Mouse (Mus musculus) ES-E14 (cell line): Measurements from ENCODE around the gene Vamp3. TPM values are rescaled to one million over a fixed set of nuclear protein-coding genes. Genes with fewer than 3 reads are reported as not detected.

Experiments
- DNase-seq: peaks from one replicate; pipeline ENCODE4 v3.0.0-alpha.2; 2013; ENCODE audit warnings: low read depth, low spot score
- H3K27ac ChIP-seq: 2 replicates; pipeline ENCODE4 v1.5.1; 2012; ENCODE audit warnings: low read depth, mild to moderate bottlenecking, low read length, moderate library complexity, mixed read lengths; ENCODE audit not compliant: poor library complexity, insufficient read depth, severe bottlenecking
- H3K36me3 ChIP-seq: 2 replicates; pipeline ENCODE4 v1.6.1; 2012; ENCODE audit warnings: mild to moderate bottlenecking, low read length, moderate library complexity, mixed read lengths; ENCODE audit not compliant: control insufficient read depth, poor library complexity, insufficient read depth, severe bottlenecking
- H3K4me1 ChIP-seq, 2 experiments: fragments of 150-350 bp in 1 of 2; sonication (generic) in 1 of 2; 2 replicates each; pipeline ENCODE4 v1.6.1; 2012; ENCODE audit warnings: low read length in 2 of 2, mild to moderate bottlenecking in 1 of 2, mixed read lengths in 1 of 2; ENCODE audit not compliant: control insufficient read depth in 2 of 2, insufficient read depth in 2 of 2, poor library complexity in 1 of 2
- H3K4me3 ChIP-seq, 2 experiments: fragments of 150-350 bp in 1 of 2; sonication (generic) in 1 of 2; 2 replicates each; pipeline ENCODE4 v1.5.1; 2012; ENCODE audit warnings: low read length in 2 of 2, low read depth in 1 of 2, mild to moderate bottlenecking in 1 of 2, mixed read lengths in 1 of 2; ENCODE audit not compliant: insufficient read depth in 1 of 2, poor library complexity in 1 of 2, severe bottlenecking in 1 of 2
- H3K9ac ChIP-seq: 2 replicates; pipeline ENCODE4 v1.6.1; 2012; ENCODE audit warnings: low read depth, mild to moderate bottlenecking, low read length, mixed read lengths; ENCODE audit not compliant: poor library complexity, insufficient read depth, severe bottlenecking
- H3K9me3 ChIP-seq: fragments of 150-350 bp; sonication (generic); 2 replicates; pipeline ENCODE4 v1.6.1; 2012; ENCODE audit warnings: low read depth, mild to moderate bottlenecking, low read length; ENCODE audit not compliant: control insufficient read depth, insufficient read depth
- CHD2 ChIP-seq: IDR thresholded peaks from 2 replicates; pipeline ENCODE4 v1.6.1; 2014; ENCODE audit warnings: mild to moderate bottlenecking, low read depth, low read length, inconsistent platforms
- HCFC1 ChIP-seq: IDR thresholded peaks from 2 replicates; pipeline ENCODE4 v1.6.1; 2012; ENCODE audit warnings: low read length, inconsistent platforms, borderline replicate concordance; ENCODE audit not compliant: insufficient read depth
- MAFK ChIP-seq: IDR thresholded peaks from 2 replicates; pipeline ENCODE4 v1.6.1; 2014; ENCODE audit warnings: mild to moderate bottlenecking, low read depth, low read length, inconsistent platforms; ENCODE audit not compliant: insufficient read depth
- ZC3H11A ChIP-seq: IDR thresholded peaks from 2 replicates; pipeline ENCODE4 v1.6.1; 2012; ENCODE audit warnings: low read depth, mild to moderate bottlenecking, inconsistent platforms, low read length, borderline replicate concordance
- ZNF384 ChIP-seq: IDR thresholded peaks from 2 replicates; pipeline ENCODE4 v1.6.1; 2012; ENCODE audit warnings: low read depth, low read length, inconsistent platforms
- in situ Hi-C, 2 experiments: fragments of 600-800 bp; cut with MboI; formaldehyde crosslinking; loops; one replicate each; pipeline ENCODE4 v1.15.1; 2025; ENCODE audit warnings: low sequenced_read_pairs in 2 of 2, inconsistent platforms in 1 of 2; ENCODE audit not compliant: unreplicated experiment in 2 of 2
- total RNA-seq: library from RNA; depleted of rRNA; stranded (reverse); fragments of 300-350 nt; gene quantifications from 2 replicates; pipeline ENCODE4 v1.2.3, GENCODE M21; 2012

Gene Vamp3
- total RNA-seq, 1 experiment, result 45.9 TPM

DNA sequence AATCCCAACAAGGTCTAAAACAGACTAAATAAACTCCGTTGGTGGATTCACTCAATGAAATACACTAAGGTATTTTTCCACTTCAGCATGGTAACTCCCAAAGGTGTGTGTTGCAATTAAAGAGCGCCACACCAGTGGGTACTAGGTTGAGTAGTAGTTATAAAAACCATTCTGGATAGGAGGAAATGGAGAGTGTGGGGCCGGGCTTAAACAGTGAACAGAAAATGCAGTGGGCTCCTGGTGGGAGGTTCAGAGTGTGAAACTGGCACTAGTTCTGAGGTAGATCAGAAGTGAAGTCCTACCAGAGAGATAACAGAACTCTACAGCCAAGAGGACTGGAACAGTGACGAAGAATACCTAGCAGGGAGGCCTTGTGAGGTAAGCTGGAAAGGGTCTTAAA, 871 bp upstream of the Vamp3 start:
- Histone ChIP-seq H3K9ac (peak overlapping the region; percentile 46; the same call in 1 of the 2 replicates), H3K36me3 (peaks cover 4% of the 10 kb centered on the region; the same call in 1 of the 2 replicates), H3K9me3 (no peaks in the 10 kb centered on the region), H3K27ac (no peak overlapping the region; the same call in 1 of the 2 replicates), H3K4me1 (no peaks in the 10 kb centered on the region), H3K4me3 (peak overlapping the region in 1 of 2 experiments; percentile 84; a peak in 2 of 4 replicates)
- no peak for DNase-seq
- in situ Hi-C loops, result no loop called here
- TF ChIP-seq ZC3H11A (no peak), CHD2 (no peak), ZNF384 (no peak), HCFC1 (no peak), MAFK (no peak)

- TF ChIP-seq ZC3H11A (no peak), MAFK (no peak), CHD2 (no peak), ZNF384 (no peak), HCFC1 (no peak)
- no peaks in the 10 kb centered on the region for H3K4me1 ChIP-seq
- no peak overlapping the region for H3K9ac ChIP-seq
- no peak for DNase-seq
- in situ Hi-C loops, result no loop called here
- H3K27ac ChIP-seq, result no peak overlapping the region
- no peaks in the 10 kb centered on the region for H3K9me3 ChIP-seq
- H3K36me3 ChIP-seq, result peaks cover 8% of the 10 kb centered on the region; the same call in 1 of the 2 replicates
- no peak overlapping the region for H3K4me3 ChIP-seq
Measured at GRCm38 (mm10) chr4:151051162-151051561, 6.6 kb downstream of the Vamp3 start.

GRCm38 (mm10) chr4:151046524-151046923, 11.2 kb downstream of the Vamp3 start:
- TF ChIP-seq HCFC1 (no peak), MAFK (no peak), CHD2 (no peak), ZC3H11A (no peak), ZNF384 (no peak)
- in situ Hi-C loops, result no loop called here
- Histone ChIP-seq H3K4me3 (no peak overlapping the region), H3K36me3 (peaks cover 6% of the 10 kb centered on the region; the same call in 1 of the 2 replicates), H3K9me3 (no peaks in the 10 kb centered on the region), H3K9ac (no peak overlapping the region), H3K27ac (no peak overlapping the region), H3K4me1 (peaks cover 3% of the 10 kb centered on the region in 2 experiments; a peak in 2 of 4 replicates)
- DNase-seq, result no peak

- H3K36me3 ChIP-seq, result peaks cover 2% of the 10 kb centered on the region; the same call in 1 of the 2 replicates
- no peak for DNase-seq
- H3K4me3 ChIP-seq, result peak overlapping the region; percentile 65 to 73
- no peak overlapping the region for H3K27ac ChIP-seq
- H3K4me1 ChIP-seq, result peaks cover 3% of the 10 kb centered on the region in 2 experiments; a peak in 2 of 4 replicates
- peak overlapping the region; percentile 26; the same call in 1 of the 2 replicates for H3K9ac ChIP-seq
- in situ Hi-C loops, result no loop called here
- TF ChIP-seq CHD2 (no peak), ZNF384 (no peak)
- H3K9me3 ChIP-seq, result no peaks in the 10 kb centered on the region
Measured at GRCm38 (mm10) chr4:151044944-151045570, 12.7 kb downstream of the Vamp3 start.
